Comparison of ENCODE assay signal across 17 mouse cellular contexts in the genomic region with DNA sequence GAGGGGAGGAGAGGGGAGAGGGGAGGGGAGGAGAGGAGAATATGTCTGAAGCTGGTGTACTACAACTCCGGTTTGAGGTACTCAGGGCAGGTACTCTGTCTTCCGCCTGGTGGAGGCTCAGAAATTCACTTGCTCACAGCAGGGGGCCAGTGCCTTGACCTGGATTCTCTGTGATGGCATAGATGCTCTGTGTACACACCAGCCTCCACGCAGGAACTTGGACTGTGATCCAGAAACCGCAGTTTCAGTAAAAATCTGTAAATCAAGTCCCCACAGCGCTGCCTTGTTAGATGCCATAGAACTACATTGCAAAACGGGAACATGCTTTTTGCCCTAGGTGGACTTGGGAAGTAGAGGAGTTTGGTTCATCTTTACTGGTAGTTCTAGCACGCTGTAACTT. TPM values are rescaled to one million over a fixed set of nuclear protein-coding genes. Genes with fewer than 3 reads are reported as not detected.
DNase-seq lines count a peak whose midpoint lies in the region; ATAC-seq lines count a peak whose summit lies in the region.
"Had no signal": no experiment of that assay in that cellular context is flagged by ENCODE, and none has a peak within 500 bp of the region (broad histone marks: within the 10 kb centered on the region; RNA-seq: fewer than 3 reads in every experiment).

No protein-coding gene starts in this region.

- no peak overlapping the region for H3K9ac ChIP-seq in liver, embryonic 15.5 days
- H3K9ac ChIP-seq: forebrain, embryonic 15.5 days; heart, embryonic 13.5 days; hindbrain, embryonic 13.5 days; lung, embryonic 14.5 days had no signal

- peaks cover 10% of the 10 kb centered on the region for H3K4me1 ChIP-seq in liver, embryonic 15.5 days (replicated peaks)
- H3K4me1 ChIP-seq: forebrain, embryonic 15.5 days; heart, embryonic 13.5 days had no signal

- 46% methylated on average over 7 of the region's 7 CpGs for whole genome bisulfite sequencing in liver, embryonic 15.5 days (ENCODE audit: insufficient replicate concordance)

- no peaks in the 10 kb centered on the region for H3K9me3 ChIP-seq in liver, embryonic 15.5 days (replicated peaks)
- H3K9me3 ChIP-seq: forebrain, embryonic 15.5 days; heart, embryonic 13.5 days; hindbrain, embryonic 13.5 days; megakaryocyte, embryonic 14.5 days had no signal

- no peaks in the 10 kb centered on the region for H3K36me3 ChIP-seq in liver, embryonic 15.5 days (replicated peaks)
- H3K36me3 ChIP-seq: forebrain, embryonic 15.5 days; heart, embryonic 13.5 days; hindbrain, embryonic 13.5 days had no signal

- no peaks in the 10 kb centered on the region for H3K27me3 ChIP-seq in liver, embryonic 15.5 days
- H3K27me3 ChIP-seq: CH12.LX; forebrain, embryonic 15.5 days; heart, embryonic 13.5 days; Patski had no signal

- peak overlapping the region; percentile 61; the same call in 1 of the 2 replicates for H3K27ac ChIP-seq in liver, embryonic 15.5 days (replicated peaks)
- H3K27ac ChIP-seq: forebrain, embryonic 15.5 days; heart, embryonic 13.5 days; hindbrain, embryonic 13.5 days had no signal

- DNase-seq in cerebellum, postnatal 36 days, result peak; percentile 22 to 23
- DNase-seq in ZHBTc4 (ENCODE audit: low read depth, low spot score), result peak; percentile 24
- no peak for DNase-seq in right cerebral cortex, postnatal 4 days
- no peak for DNase-seq in layer of hippocampus, postnatal 36 days
- DNase-seq: gastrocnemius, postnatal 10 days; layer of hippocampus, adult 9-11 months; lung, embryonic 14.5 days; thymus, postnatal 25 days had no signal

- ATAC-seq in cerebellum, adult (ENCODE audit: insufficient number of reproducible peaks, low FRiP score, low TSS enrichment), result no peak
- ATAC-seq in granulocyte monocyte progenitor cell, adult 5-6 weeks (replicated peaks; ENCODE audit: poor library complexity, severe bottlenecking), result 0 out of 2 replicates have a peak, but pooled peaks have one; percentile 3
- ATAC-seq in liver, embryonic 15.5 days (ENCODE audit: insufficient read depth), result no peak
- ATAC-seq: forebrain, embryonic 15.5 days; Patski had no signal

- no peak overlapping the region for H3K4me2 ChIP-seq in liver, embryonic 15.5 days
- H3K4me2 ChIP-seq: forebrain, embryonic 15.5 days; heart, embryonic 13.5 days; hindbrain, embryonic 13.5 days; lung, embryonic 14.5 days had no signal

- no peak overlapping the region for H3K4me3 ChIP-seq in liver, embryonic 15.5 days (replicated peaks)
- H3K4me3 ChIP-seq: forebrain, embryonic 15.5 days; heart, embryonic 13.5 days; hindbrain, embryonic 13.5 days; megakaryocyte, embryonic 14.5 days had no signal

RNA-seq across cellular contexts. Expression of a gene that starts 44.4 kb away (rescaled TPM):
- total RNA-seq in granulocyte monocyte progenitor cell, adult 5-6 weeks (2014; fragmentation: Nextera tagmentation), result 1.7 and 8.5 TPM in 2 replicates
- 7.4 and 11.7 TPM in 2 replicates for total RNA-seq in granulocyte monocyte progenitor cell, adult 5-6 weeks (2017)
- 105 and 126 TPM in 2 replicates for polyA plus RNA-seq in liver, embryonic 15.5 days (2015; fragmentation: Nextera tagmentation; extraction: Ambion mirVana)
- total RNA-seq in layer of hippocampus, postnatal 36 days (2021), result 100 to 1,000 TPM in 1 of 2 experiments, 10 to 100 TPM in 1; 94.5 to 109 TPM

Comparison
In these comparisons a context has a peak if more than half of its experiments do, and no peak if none do; other contexts are left out.
1. DNase-seq: peak in cerebellum, postnatal 36 days (2 of 2) and ZHBTc4 (single experiment); none in right cerebral cortex, postnatal 4 days (single experiment) and layer of hippocampus, postnatal 36 days (0 of 2).
2. RNA of a gene that starts 44.4 kb away (total RNA-seq): 94.5 to 109 TPM in layer of hippocampus, postnatal 36 days; 1.7 to 11.7 TPM in granulocyte monocyte progenitor cell, adult 5-6 weeks; every median in the first group is over 4 times any median in the second.